Mouse (Mus musculus) CH12.LX (cell line): ENCODE measurements around the gene Diaph2. TPM values are rescaled to one million over a fixed set of nuclear protein-coding genes. Genes with fewer than 3 reads are reported as not detected.

ENCODE experiments used
- DNase-seq: peaks from one replicate; pipeline ENCODE4 v3.0.0-alpha.2; 2013; ENCODE audit errors: extremely low read depth
- H3K27ac ChIP-seq: 2 replicates; pipeline ENCODE4 v1.5.1; 2012; ENCODE audit warnings: low read depth, mild to moderate bottlenecking, control low read depth, moderate library complexity; ENCODE audit not compliant: insufficient read depth
- H3K27me3 ChIP-seq: replicated peaks from 2 replicates; pipeline ENCODE3; 2012; ENCODE audit warnings: inconsistent platforms
- H3K36me3 ChIP-seq, 2 experiments: replicated peaks in 1 of 2; 2 replicates each; pipeline versions ENCODE3 to v1.6.1; 2012; ENCODE audit warnings: inconsistent platforms in 1 of 2, low read length in 1 of 2, mild to moderate bottlenecking in 1 of 2, mixed read lengths in 1 of 2, moderate library complexity in 1 of 2; ENCODE audit not compliant: control insufficient read depth in 1 of 2, insufficient read depth in 1 of 2
- H3K4me1 ChIP-seq, 2 experiments: 2 replicates each; pipeline ENCODE4 v1.6.1; 2012; ENCODE audit warnings: inconsistent platforms in 1 of 2, moderate library complexity in 1 of 2; ENCODE audit not compliant: insufficient read depth in 2 of 2, control insufficient read depth in 1 of 2
- H3K4me2 ChIP-seq: 2 replicates; pipeline ENCODE4 v1.6.1; 2012; ENCODE audit warnings: low read depth, mild to moderate bottlenecking, control low read depth; ENCODE audit not compliant: poor library complexity, insufficient read depth, severe bottlenecking
- H3K4me3 ChIP-seq, 3 experiments: fragments of 150-350 bp in 1 of 3; sonication (generic) in 1 of 3; replicated peaks in 1 of 3; 2 replicates each; pipeline versions ENCODE3 to v1.5.1; 2011 to 2012; ENCODE audit warnings: low read depth in 2 of 3, low read length in 2 of 3, mild to moderate bottlenecking in 2 of 3, moderate library complexity in 2 of 3, control low read depth in 1 of 3, improper control_type of control experiment in 1 of 3, inconsistent platforms in 1 of 3, mixed read lengths in 1 of 3; ENCODE audit not compliant: poor library complexity in 1 of 3
- H3K79me2 ChIP-seq: replicated peaks from 2 replicates; pipeline ENCODE4 v1.6.1; 2012; ENCODE audit warnings: mild to moderate bottlenecking, moderate library complexity; ENCODE audit not compliant: control insufficient read depth, poor library complexity, insufficient read depth, severe bottlenecking; ENCODE audit errors: extremely low read depth
- H3K9ac ChIP-seq: 2 replicates; pipeline ENCODE4 v1.6.1; 2012; ENCODE audit warnings: low read depth, mild to moderate bottlenecking, control low read depth, moderate library complexity; ENCODE audit not compliant: insufficient read depth
- H3K9me3 ChIP-seq: replicated peaks from 2 replicates; pipeline ENCODE3; 2012; ENCODE audit warnings: low read length, inconsistent platforms, mixed read lengths
- BHLHE40 ChIP-seq: IDR thresholded peaks from 2 replicates; pipeline ENCODE4 v1.6.1; 2011; ENCODE audit warnings: mild to moderate bottlenecking, low read depth, low read length, improper control_type of control experiment
- CHD2 ChIP-seq: IDR thresholded peaks from 2 replicates; pipeline ENCODE4 v1.6.1; 2011; ENCODE audit warnings: low read length, improper control_type of control experiment
- CTCF ChIP-seq, 2 experiments: IDR thresholded peaks in 1 of 2; conservative IDR thresholded peaks in 1 of 2; 2 replicates each; pipeline ENCODE4 v1.5.1; 2011 to 2012; ENCODE audit warnings: low read depth in 2 of 2, low read length in 2 of 2, improper control_type of control experiment in 1 of 2, inconsistent platforms in 1 of 2, mild to moderate bottlenecking in 1 of 2, moderate library complexity in 1 of 2
- ELF1 ChIP-seq: IDR thresholded peaks from 2 replicates; pipeline ENCODE4 v1.6.1; 2014; ENCODE audit warnings: low read depth, mild to moderate bottlenecking, inconsistent platforms, low read length, improper control_type of control experiment
- EP300 ChIP-seq: IDR thresholded peaks from 2 replicates; pipeline ENCODE4 v1.6.1; 2011; ENCODE audit warnings: low read length, improper control_type of control experiment
- ETS1 ChIP-seq: conservative IDR thresholded peaks from 2 replicates; pipeline ENCODE4 v1.6.1; 2012; ENCODE audit warnings: low read depth, mild to moderate bottlenecking, inconsistent platforms, low read length, improper control_type of control experiment, moderate library complexity
- GABPA ChIP-seq: IDR thresholded peaks from 2 replicates; pipeline ENCODE4 v1.6.1; 2012; ENCODE audit warnings: low read depth, low read length, improper control_type of control experiment, inconsistent platforms; ENCODE audit not compliant: insufficient replicate concordance
- HCFC1 ChIP-seq: IDR thresholded peaks from 2 replicates; pipeline ENCODE4 v1.6.1; 2012; ENCODE audit warnings: low read depth, mild to moderate bottlenecking, inconsistent platforms, low read length, improper control_type of control experiment
- IRF4 ChIP-seq: IDR thresholded peaks from 2 replicates; pipeline ENCODE4 v1.6.1; 2014; ENCODE audit warnings: low read depth, mild to moderate bottlenecking, inconsistent platforms, low read length, improper control_type of control experiment
- JUN ChIP-seq: IDR thresholded peaks from 2 replicates; pipeline ENCODE4 v1.6.1; 2011; ENCODE audit warnings: low read depth, mild to moderate bottlenecking, low read length, improper control_type of control experiment, moderate library complexity; ENCODE audit not compliant: insufficient read depth
- JUND ChIP-seq: conservative IDR thresholded peaks from 2 replicates; pipeline ENCODE4 v1.6.1; 2011; ENCODE audit warnings: low read depth, low read length, improper control_type of control experiment
- KAT2A ChIP-seq: IDR thresholded peaks from 2 replicates; pipeline ENCODE4 v1.6.1; 2012; ENCODE audit warnings: low read length, improper control_type of control experiment, inconsistent platforms; ENCODE audit not compliant: insufficient replicate concordance
- MAFK ChIP-seq: IDR thresholded peaks from 2 replicates; pipeline ENCODE4 v1.6.1; 2011; ENCODE audit warnings: low read length, improper control_type of control experiment; ENCODE audit not compliant: insufficient replicate concordance
- MAX ChIP-seq: IDR thresholded peaks from 2 replicates; pipeline ENCODE4 v1.6.1; 2011; ENCODE audit warnings: low read length, improper control_type of control experiment
- MXI1 ChIP-seq: IDR thresholded peaks from 2 replicates; pipeline ENCODE4 v1.6.1; 2011; ENCODE audit warnings: mild to moderate bottlenecking, low read depth, low read length, improper control_type of control experiment
- MYC ChIP-seq: IDR thresholded peaks from 2 replicates; pipeline ENCODE4 v1.6.1; 2011; ENCODE audit warnings: low read depth, mild to moderate bottlenecking, improper control_type of control experiment, low read length
- NELFE ChIP-seq: IDR thresholded peaks from 2 replicates; pipeline ENCODE4 v1.6.1; 2011; ENCODE audit warnings: low read depth, low read length, improper control_type of control experiment
- NRF1 ChIP-seq: IDR thresholded peaks from 2 replicates; pipeline ENCODE4 v1.6.1; 2014; ENCODE audit warnings: low read depth, mild to moderate bottlenecking, inconsistent platforms, low read length, improper control_type of control experiment, moderate library complexity
- RAD21 ChIP-seq: IDR thresholded peaks from 2 replicates; pipeline ENCODE4 v1.6.1; 2011; ENCODE audit warnings: low read depth, mild to moderate bottlenecking, low read length, improper control_type of control experiment, moderate library complexity
- SIN3A ChIP-seq: IDR thresholded peaks from 2 replicates; pipeline ENCODE4 v1.6.1; 2012; ENCODE audit warnings: low read length, improper control_type of control experiment, inconsistent platforms
- SMC3 ChIP-seq: IDR thresholded peaks from 2 replicates; pipeline ENCODE4 v1.6.1; 2011; ENCODE audit warnings: low read depth, low read length, improper control_type of control experiment
- TCF12 ChIP-seq: IDR thresholded peaks from 2 replicates; pipeline ENCODE4 v1.6.1; 2014; ENCODE audit warnings: low read depth, mild to moderate bottlenecking, inconsistent platforms, low read length, improper control_type of control experiment
- USF1 ChIP-seq: IDR thresholded peaks from 2 replicates; pipeline ENCODE4 v1.6.1; 2014; ENCODE audit warnings: low read depth, mild to moderate bottlenecking, inconsistent platforms, low read length, improper control_type of control experiment
- ZKSCAN1 ChIP-seq: IDR thresholded peaks from 2 replicates; pipeline ENCODE4 v1.6.1; 2012; ENCODE audit warnings: low read depth, inconsistent platforms, low read length, improper control_type of control experiment, borderline replicate concordance
- ZNF384 ChIP-seq: IDR thresholded peaks from 2 replicates; pipeline ENCODE4 v1.6.1; 2012; ENCODE audit warnings: low read depth, low read length, improper control_type of control experiment, inconsistent platforms
- dilution Hi-C: fragments of 300-500 bp; cut with MboI; formaldehyde crosslinking; loops from 2 replicates; pipeline ENCODE4 v1.14.3; 2020; ENCODE audit warnings: low sequenced_read_pairs; ENCODE audit not compliant: extremely low pct_unique_long_range_greater_than_20kb, extremely low pct_ligation_motif_present
- in situ Hi-C: fragments of 300-500 bp; cut with MboI; formaldehyde crosslinking; loops from 3 replicates; pipeline ENCODE4 v1.14.3; 2019; ENCODE audit warnings: low sequenced_read_pairs, low pct_ligation_motif_present, low pct_unique_long_range_greater_than_20kb, mixed read lengths
- polyA plus RNA-seq: library from polyadenylated mRNA; unstranded; fragments of >175 nt; gene quantifications from 2 replicates; pipeline ENCODE4 v1.2.1, GENCODE M21; 2012; ENCODE audit warnings: low read depth; ENCODE audit not compliant: insufficient read length
- total RNA-seq, 2 experiments: library from RNA; depleted of rRNA; stranded (reverse); fragments of 300-350 nt in 1 of 2; fragments of >200 nt in 1 of 2; gene quantifications; 2 replicates each; pipeline ENCODE4 v1.2.3; 2012 to 2014

Gene Diaph2
- total and polyA plus RNA-seq, 3 experiments, result not detected

- dilution Hi-C loops, result no loop called here
- no peaks in the 10 kb centered on the region for H3K36me3 ChIP-seq
- TF ChIP-seq EP300, result no peak
- no peak for TF ChIP-seq ZKSCAN1
- no peak for TF ChIP-seq HCFC1
- no peak for TF ChIP-seq KAT2A
- H3K4me1 ChIP-seq, result no peaks in the 10 kb centered on the region
- H3K4me2 ChIP-seq, result no peak overlapping the region
- H3K27me3 ChIP-seq, result no peaks in the 10 kb centered on the region
- H3K9ac ChIP-seq, result no peak overlapping the region
- no peak for DNase-seq
- H3K9me3 ChIP-seq, result no peaks in the 10 kb centered on the region
- H3K4me3 ChIP-seq, result no peak overlapping the region
- no peaks in the 10 kb centered on the region for H3K79me2 ChIP-seq
- in situ Hi-C loops, result no loop called here
- no peak overlapping the region for H3K27ac ChIP-seq
Observed at GRCm38 (mm10) chrX:130205243-130205642, 455.7 kb downstream of the Diaph2 start.

DNA sequence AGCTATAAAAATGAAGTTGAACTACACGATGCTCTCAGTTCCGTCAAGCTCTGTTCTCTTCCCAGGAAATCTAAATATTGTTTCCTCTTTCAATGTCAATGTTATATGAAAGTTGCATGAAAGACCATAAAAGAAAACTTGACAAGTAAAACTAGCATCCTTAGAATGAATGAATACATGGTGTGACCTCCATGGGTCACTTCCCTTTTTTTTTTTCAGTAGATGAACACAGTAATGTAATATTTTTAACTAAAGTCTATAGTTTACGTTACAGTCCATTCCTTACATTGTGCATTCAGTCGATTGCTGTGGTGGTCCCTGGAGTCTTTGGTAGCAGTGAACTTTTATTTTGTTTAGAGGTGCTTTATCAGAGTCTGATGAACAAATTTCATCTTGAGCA, 462.7 kb downstream of the Diaph2 start:
- H3K36me3 ChIP-seq, result no peaks in the 10 kb centered on the region

DNA sequence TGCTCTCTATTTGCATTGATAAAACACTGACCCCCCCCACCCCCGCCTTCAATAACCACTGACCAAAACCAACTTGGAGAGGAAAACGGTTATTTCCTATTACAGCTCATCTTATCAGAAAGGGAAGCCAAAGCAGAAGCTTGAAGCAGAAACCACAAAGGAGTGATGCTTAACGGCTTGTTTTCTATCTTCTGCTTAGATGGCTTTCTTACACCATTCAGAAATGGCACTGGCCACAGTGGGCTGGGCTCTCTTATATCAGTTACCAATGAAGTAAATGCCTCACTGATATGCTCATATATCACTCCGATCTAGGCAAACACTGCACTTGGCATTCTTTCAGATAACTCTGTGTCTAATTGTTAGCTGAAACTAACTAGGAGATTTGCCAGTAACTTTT, 463.2 kb downstream of the Diaph2 start:
- H3K4me2 ChIP-seq, result no peak overlapping the region
- H3K9me3 ChIP-seq, result no peaks in the 10 kb centered on the region
- no peaks in the 10 kb centered on the region for H3K4me1 ChIP-seq
- H3K27ac ChIP-seq, result no peak overlapping the region
- in situ Hi-C loops, result no loop called here
- no peaks in the 10 kb centered on the region for H3K27me3 ChIP-seq
- no peaks in the 10 kb centered on the region for H3K36me3 ChIP-seq
- no peaks in the 10 kb centered on the region for H3K79me2 ChIP-seq
- dilution Hi-C loops, result no loop called here
- DNase-seq, result no peak
- no peak for TF ChIP-seq IRF4
- TF ChIP-seq BHLHE40, result no peak
- no peak for TF ChIP-seq USF1
- TF ChIP-seq SIN3A, result no peak
- no peak for TF ChIP-seq JUN
- TF ChIP-seq JUND, result no peak
- TF ChIP-seq MAX, result no peak
- TF ChIP-seq NRF1, result no peak
- TF ChIP-seq MAFK, result no peak
- no peak for TF ChIP-seq ETS1
- TF ChIP-seq MYC, result no peak
- TF ChIP-seq EP300, result no peak
- TF ChIP-seq SMC3, result no peak
- no peak for TF ChIP-seq ELF1
- no peak for TF ChIP-seq ZNF384
- no peak for TF ChIP-seq TCF12
- TF ChIP-seq NELFE, result no peak
- TF ChIP-seq CHD2, result no peak
- TF ChIP-seq RAD21, result no peak
- TF ChIP-seq CTCF (conservative IDR thresholded peaks at IDR 0.05 in 1 of 2, IDR thresholded peaks at IDR 0.05 in 1 of 2; ENCODE audit: low read depth in 2 of 2, low read length in 2 of 2), result no peak
- H3K4me3 ChIP-seq, result no peak overlapping the region
- no peak overlapping the region for H3K9ac ChIP-seq

More for the DNA sequence above, 462.7 kb downstream of the Diaph2 start:
- Histone ChIP-seq H3K4me2 (no peak overlapping the region), H3K4me3 (no peak overlapping the region), H3K79me2 (no peaks in the 10 kb centered on the region), H3K9ac (no peak overlapping the region), H3K9me3 (no peaks in the 10 kb centered on the region), H3K27me3 (no peaks in the 10 kb centered on the region), H3K4me1 (no peaks in the 10 kb centered on the region), H3K27ac (no peak overlapping the region)
- in situ Hi-C loops (no loop called here), dilution Hi-C loops (no loop called here)
- no peak for TF ChIP-seq GABPA
- TF ChIP-seq MXI1, result no peak
- no peak for DNase-seq
